Mouse (Mus musculus): ENCODE data around the gene Wdr76.

Gene Wdr76

DNA sequence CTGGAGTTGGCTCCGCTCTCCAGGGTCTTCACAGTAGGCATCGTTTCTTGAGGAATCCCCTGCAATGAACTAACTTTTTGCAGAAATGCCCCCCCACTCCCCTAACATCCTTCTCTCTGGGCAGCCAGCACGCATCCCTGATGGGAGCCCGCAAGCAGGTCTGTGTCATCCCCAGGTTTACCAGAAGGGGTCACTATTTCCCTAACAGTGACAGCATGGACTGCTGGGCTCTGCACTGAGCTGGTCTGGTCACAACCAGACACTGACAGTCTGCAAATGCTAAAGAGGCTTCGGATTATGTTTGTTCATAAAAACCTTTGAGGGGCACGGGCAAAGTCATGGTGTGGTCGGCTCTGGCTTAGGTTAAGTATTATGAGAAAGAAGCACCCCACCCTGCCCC is 65.3 kb downstream of the Wdr76 start:
- ChIA-PET CTCF (interaction anchor here in 3 of 4 experiments (0.5 to 1.4 kb wide), 25 partner anchors 15 to 450 kb away, joined by 3 to 8 read pairs (median 3); partner anchors contain the start of gene Frmd5 (in 1 of the 3)), POLR2A (interaction anchor here in 3 of 4 experiments (1.0 to 1.5 kb wide), 5 partner anchors 17 to 295 kb away, joined by 3 to 7 read pairs (median 3); partner anchors contain the start of gene Casc4 (in 1 of the 3))

- POLR2A ChIA-PET: interaction anchor here in 3 of 4 experiments (0.5 to 3.3 kb wide), 15 partner anchors 9 to 454 kb away, joined by 3 to 27 read pairs (median 4); partner anchors contain the start of genes Frmd5 (in 2 of the 3), Casc4 (in 1 of the 3), Ctdspl2 (in 1 of the 3) and Eif3j1 (in 1 of the 3)
- CTCF ChIA-PET: interaction anchor here in 3 of 4 experiments (0.7 to 1.9 kb wide), 4 partner anchors 223 to 258 kb away, joined by 3 to 6 read pairs (median 4); no protein-coding TSS in a partner anchor
Measured at GRCm38 (mm10) chr2:121574066-121574630, 67.6 kb downstream of the Wdr76 start.

- POLR2A ChIA-PET: interaction anchor here in 3 of 4 experiments (0.6 to 3.3 kb wide), 13 partner anchors 8 to 464 kb away, joined by 3 to 27 read pairs (median 4); partner anchors contain the start of gene Serf2 (in 1 of the 3)
- CTCF ChIA-PET: interaction anchor here (0.6 to 1.1 kb wide), 5 partner anchors 9 to 237 kb away, joined by 3 to 8 read pairs (median 3); no protein-coding TSS in a partner anchor
Measured at GRCm38 (mm10) chr2:121575741-121576201, 69.2 kb downstream of the Wdr76 start.

DNA sequence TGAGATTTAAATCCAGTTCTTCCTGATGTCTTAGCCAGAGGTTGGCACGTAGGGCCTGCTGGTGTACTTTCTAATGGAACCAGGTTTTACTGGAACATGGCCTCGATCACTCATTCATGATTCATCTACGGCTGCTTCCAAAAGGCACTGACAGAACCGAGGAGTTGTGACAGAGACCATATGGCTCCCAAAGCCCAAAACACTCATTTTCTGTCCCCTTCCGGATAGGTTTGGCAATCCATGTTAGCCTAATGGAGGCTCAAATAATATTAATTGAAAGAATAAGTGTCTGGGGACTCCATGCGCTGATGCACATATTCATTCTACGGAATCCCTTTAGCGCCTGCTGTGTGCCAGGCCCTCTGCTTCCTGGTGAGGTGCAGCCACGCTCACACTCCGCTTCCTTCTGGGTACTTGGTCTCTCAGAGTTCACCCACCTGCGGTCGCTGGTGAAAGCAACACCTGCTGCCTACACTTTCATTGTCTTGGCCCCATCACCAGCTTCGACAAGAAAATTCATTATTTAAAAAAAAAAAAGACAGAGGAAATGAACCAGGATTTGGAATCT is 76.4 kb downstream of the Wdr76 start:
- ChIA-PET POLR2A (no interaction called here), CTCF (no interaction called here)

GRCm38 (mm10) chr2:121583468-121584116 is 77.1 kb downstream of the Wdr76 start:
- ChIA-PET CTCF (no interaction called here), POLR2A (interaction anchor here in 1 of 4 experiments (1.4 kb wide), 1 partner anchor 10 kb away, joined by 5 read pairs; no protein-coding TSS in a partner anchor)

DNA sequence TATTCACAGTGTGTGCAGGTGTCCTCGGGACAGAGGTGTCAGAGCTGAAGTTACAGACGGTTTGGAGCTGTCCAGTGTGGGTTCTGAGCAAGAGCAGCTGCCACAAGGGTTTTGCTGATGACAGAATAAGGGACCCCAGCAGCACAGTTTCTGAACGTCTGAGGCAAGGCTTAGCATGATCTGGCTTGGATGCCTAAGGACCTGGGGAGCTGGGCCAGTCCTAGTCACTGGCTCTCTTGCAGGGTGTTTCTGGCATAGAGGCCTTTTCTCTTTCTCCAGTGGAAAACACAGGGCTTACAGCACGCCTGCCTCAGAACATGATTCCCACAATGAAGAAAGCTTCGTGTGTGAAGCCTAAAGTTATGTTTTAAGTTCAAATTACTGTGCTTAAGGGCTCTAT is 78.2 kb downstream of the Wdr76 start:
- POLR2A ChIA-PET: interaction anchor here in 1 of 4 experiments (1.4 kb wide), 1 partner anchor 11 kb away, joined by 5 read pairs; no protein-coding TSS in a partner anchor
- CTCF ChIA-PET: no interaction called here

- CTCF ChIA-PET: interaction anchor here in 3 of 4 experiments (0.5 to 1.1 kb wide), 5 partner anchors 9 to 793 kb away, joined by 3 to 4 read pairs (median 4); no protein-coding TSS in a partner anchor
Measured at GRCm38 (mm10) chr2:121587523-121588308, 81.2 kb downstream of the Wdr76 start.

DNA sequence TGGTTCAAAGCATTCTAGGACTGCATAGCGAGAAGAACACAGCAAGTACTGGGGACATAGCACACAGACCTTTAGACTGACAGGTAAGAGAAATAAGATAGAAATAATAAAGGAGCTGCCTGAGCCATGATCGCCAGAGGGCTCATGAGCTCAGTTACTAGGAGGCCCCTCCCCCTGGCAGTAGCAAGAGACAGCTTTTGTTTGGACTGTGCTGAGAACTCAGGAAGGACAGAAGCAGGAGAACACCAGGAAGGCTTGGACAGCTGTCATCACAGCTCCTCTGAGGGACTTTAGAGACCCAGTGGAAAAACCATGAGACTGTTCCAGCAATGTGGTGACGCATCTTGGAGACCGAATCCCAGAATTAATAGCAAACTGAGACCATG is 81.8 kb downstream of the Wdr76 start:
- ChIA-PET POLR2A (interaction anchor here in 3 of 4 experiments (0.7 to 3.5 kb wide), 14 partner anchors 9 to 219 kb away, joined by 3 to 27 read pairs (median 3); partner anchors contain the start of genes Frmd5 (in 2 of the 3), Catsper2 (in 1 of the 3) and Pdia3 (in 1 of the 3)), CTCF (interaction anchor here (0.5 to 1.1 kb wide), 6 partner anchors 8 to 1186 kb away, joined by 3 to 9 read pairs (median 4); no protein-coding TSS in a partner anchor)

More at GRCm38 (mm10) chr2:121587523-121588308, 81.2 kb downstream of the Wdr76 start:
- POLR2A ChIA-PET: interaction anchor here in 3 of 4 experiments (0.5 to 3.5 kb wide), 15 partner anchors 8 to 292 kb away, joined by 3 to 27 read pairs (median 3); partner anchors contain the start of gene Frmd5 (in 2 of the 3)

DNA sequence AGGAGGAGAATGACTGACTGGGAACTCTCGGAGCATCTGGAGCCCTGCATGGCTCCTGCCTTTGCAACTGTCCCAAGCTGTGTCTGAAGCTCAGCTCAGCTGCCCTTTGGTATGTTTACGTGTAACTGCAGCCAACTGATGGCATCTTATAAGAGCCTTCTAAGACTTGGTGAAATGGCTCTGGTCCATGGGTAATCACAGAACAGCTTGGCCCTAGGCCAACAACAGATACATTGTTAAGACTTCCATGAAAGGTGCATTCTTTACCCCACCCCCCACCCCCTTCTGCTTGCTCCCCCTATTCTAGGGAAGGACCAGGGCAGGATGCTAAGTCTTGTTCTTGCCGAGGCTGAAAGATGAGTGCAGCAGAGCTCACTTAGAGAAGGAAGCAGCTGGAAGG is 87.6 kb downstream of the Wdr76 start:
- CTCF ChIA-PET: no interaction called here
- POLR2A ChIA-PET: interaction anchor here in 1 of 4 experiments (1.0 kb wide), 1 partner anchor 15 kb away, joined by 6 read pairs; no protein-coding TSS in a partner anchor

All from embryonic stem cell, embryonic (primary cell).